Mouse (Mus musculus) limb, embryonic 14.5 days (tissue): ENCODE data around the gene Wdr63. TPM values are rescaled to one million over a fixed set of nuclear protein-coding genes. Genes with fewer than 3 reads are reported as not detected.

Experiments used
- ATAC-seq: fragments of 200-750 bp; cut with Nextera tagmentation; 2 replicates; pipeline ENCODE4 v1.8.0; 2017; ENCODE audit warnings: low read depth, moderate number of reproducible peaks, moderate TSS enrichment; ENCODE audit not compliant: low FRiP score
- DNase-seq: peaks from one replicate; pipeline ENCODE4 v3.0.0-alpha.2; 2015; ENCODE audit warnings: low spot score
- H3K27ac ChIP-seq: fragments of 300-500 bp; sonication (generic); replicated peaks from 2 replicates; pipeline ENCODE4 v1.5.1; 2014; ENCODE audit warnings: low read depth, mild to moderate bottlenecking, low read length, moderate library complexity, mixed read lengths
- H3K27me3 ChIP-seq: fragments of 300-500 bp; sonication (generic); 2 replicates; pipeline ENCODE4 v1.6.1; 2014; ENCODE audit warnings: low read length, mixed read lengths; ENCODE audit not compliant: control insufficient read depth, insufficient read depth
- H3K36me3 ChIP-seq: fragments of 300-500 bp; sonication (generic); 2 replicates; pipeline ENCODE4 v1.6.1; 2014; ENCODE audit warnings: mild to moderate bottlenecking, low read length, moderate library complexity, mixed read lengths; ENCODE audit not compliant: control insufficient read depth, insufficient read depth
- H3K4me1 ChIP-seq: fragments of 300-500 bp; sonication (generic); 2 replicates; pipeline ENCODE4 v1.6.1; 2014; ENCODE audit warnings: antibody characterized with exemption, low read length, mixed read lengths; ENCODE audit not compliant: control insufficient read depth, insufficient read depth
- H3K4me2 ChIP-seq: fragments of 300-500 bp; sonication (generic); replicated peaks from 2 replicates; pipeline ENCODE4 v1.6.1; 2014; ENCODE audit warnings: low read depth, mild to moderate bottlenecking, low read length, moderate library complexity; ENCODE audit not compliant: severe bottlenecking
- H3K4me3 ChIP-seq: fragments of 300-500 bp; sonication (generic); replicated peaks from 2 replicates; pipeline ENCODE4 v1.5.1; 2014; ENCODE audit warnings: low read length
- H3K9ac ChIP-seq: fragments of 300-500 bp; sonication (generic); 2 replicates; pipeline ENCODE4 v1.6.1; 2014; ENCODE audit warnings: mild to moderate bottlenecking, low read depth, low read length, moderate library complexity; ENCODE audit not compliant: severe bottlenecking
- H3K9me3 ChIP-seq: fragments of 300-500 bp; sonication (generic); 2 replicates; pipeline ENCODE4 v1.6.1; 2016; ENCODE audit warnings: low read length; ENCODE audit not compliant: control insufficient read depth
- POLR2A ChIP-seq: fragments of 200-500 bp; IDR thresholded peaks from 2 replicates; pipeline ENCODE4 v1.8.0; 2012; ENCODE audit warnings: inconsistent platforms, mild to moderate bottlenecking, moderate library complexity, borderline replicate concordance; ENCODE audit not compliant: insufficient read depth, insufficient read length; ENCODE audit errors: extremely low read depth
- WGBS: fragments of 180-500 bp; shearing (Covaris S2); extraction: QIAGEN DNeasy Blood & Tissue Kit; methylation state at CpG from one replicate; pipeline ENCODE4 v1.1.7; 2014; 5-methylcytosine and 5-hydroxymethylcytosine counted together
- polyA plus RNA-seq, 2 experiments: library from polyadenylated mRNA; depleted of rRNA in 1 of 2; stranded (reverse) in 1 of 2; unstranded in 1 of 2; fragments of >200 nt; fragmentation: Nextera tagmentation in 1 of 2; extraction: Ambion mirVana in 1 of 2; gene quantifications; 2 replicates each; pipeline versions ENCODE4 v1.2.1 to v1.2.3; 2012 to 2014

Wdr63 gene
- polyA plus RNA-seq, 2 experiments: 0.20 TPM; not detected in 1

DNA sequence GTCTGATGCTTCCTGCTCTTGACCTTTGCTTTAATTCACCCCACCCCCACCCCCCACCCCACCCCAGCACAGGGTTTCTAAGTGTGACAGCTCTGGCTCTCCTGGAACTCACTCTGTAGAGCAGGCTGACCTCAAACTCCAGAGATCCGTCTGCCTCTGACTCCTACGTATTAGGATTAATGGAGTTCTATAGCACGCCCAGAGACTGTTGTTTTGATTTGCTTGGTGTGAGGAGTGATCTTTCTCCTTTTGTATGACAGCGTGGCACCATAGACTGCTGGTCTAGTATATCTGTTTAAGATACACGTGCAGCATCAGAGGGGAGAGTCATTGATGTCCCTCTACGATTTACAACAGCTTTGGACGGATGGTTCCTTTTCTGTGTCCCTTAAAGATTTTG is 94.4 kb downstream of the Wdr63 start:
- WGBS: 91% methylated on average over 7 of the region's 7 CpGs

DNA sequence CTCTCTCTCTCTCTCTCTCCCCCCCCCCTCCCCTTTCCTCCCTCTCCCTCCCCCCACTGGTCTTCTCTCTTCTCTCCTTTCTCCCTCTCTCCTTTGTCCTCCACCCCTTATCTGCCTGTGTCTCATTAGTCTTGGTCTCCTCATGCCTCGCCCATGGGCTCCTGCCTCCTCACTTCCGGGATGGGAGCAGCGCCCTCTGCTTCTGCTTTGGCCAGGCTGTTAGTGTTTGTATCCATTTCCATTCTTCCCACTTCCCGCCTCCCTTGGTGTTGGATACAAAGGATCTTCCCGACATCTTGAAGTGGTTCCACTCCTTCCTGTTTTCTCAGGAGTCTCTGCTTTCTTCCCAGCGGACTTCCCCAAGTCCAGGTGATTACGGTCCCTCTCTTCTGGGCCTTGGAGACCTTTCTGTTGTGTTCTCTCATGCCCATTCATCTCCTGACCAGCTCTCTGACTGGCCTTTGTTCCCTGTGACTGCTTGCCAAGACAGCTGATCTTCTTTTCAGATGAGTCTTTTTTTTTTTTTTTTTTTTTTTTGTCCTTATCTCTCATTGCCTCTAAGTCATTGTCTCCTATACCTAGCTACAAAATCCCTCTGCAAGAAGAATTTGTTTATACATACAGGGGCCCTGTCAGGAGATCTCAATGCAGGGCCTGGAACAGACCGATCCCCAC is 96.2 kb downstream of the Wdr63 start:
- H3K4me3 ChIP-seq: no peak overlapping the region
- WGBS: 76% methylated on average over 8 of the region's 8 CpGs
- peaks cover 38% of the 10 kb centered on the region for H3K36me3 ChIP-seq
- H3K4me2 ChIP-seq: no peak overlapping the region
- ATAC-seq: no peak
- no peak for TF ChIP-seq POLR2A
- no peak overlapping the region for H3K9ac ChIP-seq
- no peaks in the 10 kb centered on the region for H3K9me3 ChIP-seq
- no peak overlapping the region for H3K27ac ChIP-seq
- no peak for DNase-seq
- H3K4me1 ChIP-seq: peaks cover 4% of the 10 kb centered on the region; the same call in 1 of the 2 replicates
- no peaks in the 10 kb centered on the region for H3K27me3 ChIP-seq

More for the DNA sequence above, 94.4 kb downstream of the Wdr63 start:
- DNase-seq (no peak), ATAC-seq (no peak)
- Histone ChIP-seq H3K4me1 (peaks cover 4% of the 10 kb centered on the region; the same call in 1 of the 2 replicates), H3K4me3 (no peak overlapping the region), H3K4me2 (no peak overlapping the region), H3K9ac (no peak overlapping the region), H3K9me3 (no peaks in the 10 kb centered on the region), H3K27ac (no peak overlapping the region), H3K36me3 (peaks cover 38% of the 10 kb centered on the region), H3K27me3 (no peaks in the 10 kb centered on the region)
- TF ChIP-seq POLR2A: no peak

DNA sequence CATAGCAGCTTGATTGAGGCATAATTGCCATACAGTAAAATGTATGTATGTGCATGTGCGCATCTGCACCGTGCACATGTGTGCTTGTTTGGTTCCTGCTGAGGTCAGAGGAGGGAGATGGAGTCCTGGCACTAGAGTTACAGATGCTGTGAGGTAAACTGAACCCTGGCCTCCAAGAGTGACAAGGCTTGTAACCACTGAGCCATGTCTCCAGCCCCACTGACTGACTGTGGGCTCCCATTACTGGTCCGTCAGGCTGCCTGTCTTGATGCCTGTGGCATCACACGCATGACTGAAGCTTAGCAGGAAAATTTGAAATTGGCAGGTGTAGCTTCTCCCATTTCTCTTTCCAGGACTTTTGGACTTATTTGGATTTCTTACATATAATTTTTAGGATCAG is 97.2 kb downstream of the Wdr63 start:
- DNase-seq (no peak), ATAC-seq (no peak; the same call in 1 of the 2 replicates)
- TF ChIP-seq POLR2A: no peak
- H3K27ac ChIP-seq: peak overlapping the region; percentile 59; the same call in 1 of the 2 replicates
- H3K36me3 ChIP-seq: peaks cover 32% of the 10 kb centered on the region
- H3K9me3 ChIP-seq: no peaks in the 10 kb centered on the region
- H3K4me2 ChIP-seq: no peak overlapping the region
- no peak overlapping the region for H3K4me3 ChIP-seq
- no peak overlapping the region for H3K9ac ChIP-seq
- peaks cover 4% of the 10 kb centered on the region; the same call in 1 of the 2 replicates for H3K4me1 ChIP-seq
- WGBS: 82% methylated on average over 4 of the region's 4 CpGs
- no peaks in the 10 kb centered on the region for H3K27me3 ChIP-seq

DNA sequence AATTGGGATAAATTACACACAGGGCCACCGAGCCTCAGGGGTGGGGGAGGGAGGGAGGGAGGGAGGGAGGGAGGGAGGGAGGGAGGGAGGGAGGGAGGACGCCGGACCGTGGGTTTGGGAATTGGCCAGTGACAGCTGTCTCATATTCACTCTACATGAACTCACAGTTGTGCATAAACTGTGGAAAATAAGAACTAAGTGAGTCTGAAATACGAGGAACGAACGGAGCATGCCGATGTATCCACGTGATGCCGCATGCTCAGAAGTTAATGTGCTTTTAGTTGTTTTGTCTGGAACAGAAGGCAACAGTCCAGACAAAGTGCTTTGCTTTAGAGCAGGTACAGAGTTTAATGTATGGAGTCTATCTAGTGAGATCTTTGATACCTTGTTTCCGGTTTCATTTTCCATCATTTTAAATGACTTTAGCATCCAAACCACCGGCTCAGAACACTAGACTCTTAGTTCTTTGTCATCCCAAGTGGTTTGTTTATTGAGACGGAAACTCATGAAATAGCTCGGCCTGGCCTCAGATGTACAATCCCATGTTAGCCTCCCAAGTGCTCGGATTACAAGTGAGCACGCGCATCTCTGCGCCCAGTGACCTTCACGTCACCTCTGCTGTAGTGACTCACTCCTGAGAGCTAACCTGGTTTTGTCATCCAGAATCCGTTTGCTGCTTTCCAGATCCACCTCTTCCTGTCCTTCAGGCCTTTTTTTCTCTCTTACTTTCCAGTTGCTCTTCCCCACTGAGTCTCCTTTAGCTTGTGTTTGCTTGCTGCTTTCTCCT is 97.9 kb downstream of the Wdr63 start:
- peak; percentile 84 for ATAC-seq
- WGBS: 47% methylated on average over 19 of the region's 20 CpGs
- DNase-seq: peak; percentile 73

DNA sequence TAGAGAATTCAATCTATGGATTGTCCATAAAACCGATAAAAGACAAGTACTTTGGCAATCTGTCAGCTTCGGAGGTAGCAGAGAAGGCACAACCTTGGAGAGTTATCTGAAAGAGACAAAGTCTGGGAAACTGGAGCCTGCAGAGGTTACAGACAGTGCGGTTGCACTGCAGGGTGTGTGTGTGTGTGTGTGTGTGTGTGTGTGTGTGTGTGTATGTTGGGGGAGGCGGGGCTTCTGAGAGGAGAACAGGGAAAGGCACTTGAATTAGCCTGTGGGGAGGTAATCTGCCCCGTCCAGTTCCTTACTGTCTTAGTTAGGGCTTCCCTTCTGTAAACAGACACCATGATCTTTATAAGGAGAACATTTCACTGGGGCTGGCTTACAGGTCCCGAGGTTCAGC is 100.1 kb downstream of the Wdr63 start:
- WGBS: 85% methylated on average over 6 of the region's 6 CpGs
- TF ChIP-seq POLR2A: no peak
- ATAC-seq: no peak
- no peak overlapping the region for H3K4me3 ChIP-seq
- peaks cover 4% of the 10 kb centered on the region; the same call in 1 of the 2 replicates for H3K4me1 ChIP-seq
- peaks cover 23% of the 10 kb centered on the region for H3K36me3 ChIP-seq
- H3K4me2 ChIP-seq: no peak overlapping the region
- H3K27ac ChIP-seq: no peak overlapping the region
- H3K9ac ChIP-seq: no peak overlapping the region
- no peaks in the 10 kb centered on the region for H3K27me3 ChIP-seq
- H3K9me3 ChIP-seq: no peaks in the 10 kb centered on the region
- DNase-seq: no peak

More for the DNA sequence above, 97.9 kb downstream of the Wdr63 start:
- H3K9me3 ChIP-seq: no peaks in the 10 kb centered on the region
- H3K4me2 ChIP-seq: no peak overlapping the region
- no peaks in the 10 kb centered on the region for H3K27me3 ChIP-seq
- H3K4me1 ChIP-seq: peaks cover 4% of the 10 kb centered on the region; the same call in 1 of the 2 replicates
- no peak for TF ChIP-seq POLR2A
- no peak overlapping the region for H3K4me3 ChIP-seq
- peak overlapping the region; percentile 59; the same call in 1 of the 2 replicates for H3K27ac ChIP-seq
- H3K9ac ChIP-seq: no peak overlapping the region
- peaks cover 29% of the 10 kb centered on the region for H3K36me3 ChIP-seq
